Mouse (Mus musculus): ENCODE measurements at regions not wholly inside any gene's neighbourhood (a gene's known extent, or its start where the extent isn't known, plus 50 kb on each side); places are given as distances from the start of the nearest gene placed in this dataset.

DNA sequence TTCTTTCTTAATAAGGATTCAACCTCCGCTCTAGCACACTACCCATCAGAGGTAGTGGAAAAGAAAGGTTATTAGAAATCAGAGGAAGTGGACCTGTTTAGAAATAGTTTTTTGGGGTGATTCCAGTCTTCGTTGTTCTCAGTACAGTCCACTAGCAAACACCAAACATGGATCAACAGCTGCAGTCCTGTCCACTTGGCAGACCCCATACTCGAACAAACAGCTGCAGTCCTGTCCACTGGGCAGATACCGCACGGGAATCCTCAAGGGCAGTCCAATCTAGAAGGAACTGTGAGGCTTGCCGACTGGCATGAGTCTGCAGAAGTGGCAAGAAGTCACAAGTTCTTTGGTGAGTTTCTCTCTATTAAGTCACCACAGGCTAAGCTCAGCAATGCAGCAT is 273.8 kb downstream of the Rnd3 start:
- Histone ChIP-seq H3K4me1 (ENCODE audit: control insufficient read depth, insufficient read depth, low read length) (no peaks in the 10 kb centered on the region), H3K27ac (ENCODE audit: insufficient read depth, low read length) (no peak overlapping the region), H3K4me3 (ENCODE audit: insufficient read depth, low read length) (no peak overlapping the region)
- TF ChIP-seq CTCF (IDR thresholded peaks at IDR 0.05; ENCODE audit: borderline replicate concordance, insufficient read depth, low read length) (no peak), POLR2A (IDR thresholded peaks at IDR 0.05; ENCODE audit: low read depth, low read length) (no peak)

DNA sequence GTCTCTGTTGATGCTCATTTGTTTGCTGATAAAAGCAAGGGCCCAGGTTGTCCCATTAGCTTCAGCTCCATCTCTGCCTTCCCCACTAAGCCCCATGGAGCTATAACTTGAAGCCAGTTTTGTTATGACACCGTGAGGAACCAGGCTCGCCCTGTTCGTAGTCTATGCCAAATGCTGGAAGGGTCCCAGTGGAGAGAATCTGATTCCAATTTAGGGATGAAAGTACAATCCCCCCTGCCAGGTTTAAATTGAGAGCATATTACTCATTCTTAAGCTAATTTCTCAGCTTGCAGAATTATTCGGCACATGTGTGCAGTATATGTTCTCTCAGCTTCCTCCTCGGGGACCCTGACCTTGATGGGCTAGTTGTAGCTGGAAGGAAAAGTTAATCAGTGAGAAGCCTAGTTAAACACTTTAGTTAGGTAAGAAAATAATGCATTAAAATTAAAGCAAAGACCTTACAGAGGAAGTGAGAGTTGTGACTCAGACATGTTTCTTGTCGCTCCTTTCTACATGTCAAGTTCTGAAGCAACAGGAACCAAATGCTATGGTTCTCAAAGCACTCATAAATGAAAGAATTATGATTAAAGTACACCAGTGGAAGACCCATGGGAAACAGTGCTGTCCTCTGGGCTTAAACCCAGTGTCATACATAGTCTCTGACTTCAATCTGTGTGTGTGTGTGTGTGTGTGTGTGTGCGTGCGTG is 295.2 kb downstream of the Rnd3 start:
- peaks cover 5% of the 10 kb centered on the region for H3K4me1 ChIP-seq (ENCODE audit: control insufficient read depth, insufficient read depth, low read length)
- peak overlapping the region; percentile 67 for H3K27ac ChIP-seq (ENCODE audit: insufficient read depth, low read length)
- TF ChIP-seq CTCF (IDR thresholded peaks at IDR 0.05; ENCODE audit: borderline replicate concordance, insufficient read depth, low read length) = no peak
- H3K4me3 ChIP-seq (ENCODE audit: insufficient read depth, low read length) = no peak overlapping the region

DNA sequence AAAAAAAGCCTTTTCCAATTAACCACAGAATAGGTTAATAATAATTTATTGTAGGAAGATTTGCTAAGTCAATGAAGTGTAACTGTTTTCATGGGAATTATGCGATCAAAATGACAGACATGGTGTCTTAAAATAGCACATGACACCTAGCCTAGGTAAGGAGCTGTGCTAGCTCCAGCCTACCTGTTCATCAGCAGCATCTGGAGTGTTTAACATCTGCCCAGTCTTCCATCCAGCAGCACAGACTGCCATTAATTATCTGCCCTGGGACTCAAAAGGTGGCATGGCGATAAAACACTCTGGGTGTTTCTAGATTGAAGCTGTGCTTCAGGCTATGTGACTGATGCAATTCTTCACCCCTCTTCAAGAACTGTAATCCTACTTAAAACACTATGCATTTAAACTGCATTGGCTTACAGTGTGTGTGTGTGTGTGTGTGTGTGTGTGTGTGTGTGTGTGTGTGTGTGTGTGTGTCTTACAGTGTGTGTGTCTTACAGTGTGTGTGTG is 296.4 kb downstream of the Rnd3 start:
- Histone ChIP-seq H3K4me1 (ENCODE audit: control insufficient read depth, insufficient read depth, low read length) (peaks cover 5% of the 10 kb centered on the region), H3K27ac (ENCODE audit: insufficient read depth, low read length) (peak overlapping the region; percentile 19; the same call in 1 of the 2 replicates), H3K4me3 (ENCODE audit: insufficient read depth, low read length) (no peak overlapping the region)
- TF ChIP-seq CTCF (IDR thresholded peaks at IDR 0.05; ENCODE audit: borderline replicate concordance, insufficient read depth, low read length) = no peak
- no peak for TF ChIP-seq POLR2A (IDR thresholded peaks at IDR 0.05; ENCODE audit: low read depth, low read length)

DNA sequence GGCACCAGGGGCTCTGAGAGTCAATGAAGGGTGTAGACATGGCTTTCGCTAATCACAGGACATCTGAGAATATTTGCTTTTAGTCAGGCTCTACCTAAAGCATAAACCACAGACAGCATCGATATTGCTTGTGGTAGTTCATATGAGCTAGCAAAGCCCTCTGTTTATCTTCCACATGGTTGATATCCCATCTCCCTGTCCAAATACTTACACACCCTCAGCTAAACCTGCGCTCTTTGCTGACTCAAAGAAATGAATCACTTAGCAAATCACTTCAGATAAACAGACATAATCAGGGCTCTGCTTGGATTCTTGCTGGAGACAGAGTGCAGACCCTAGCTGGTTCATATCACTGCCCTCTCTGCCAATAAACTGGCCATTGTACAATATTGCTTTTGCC is 298.8 kb downstream of the Rnd3 start:
- no peak for TF ChIP-seq CTCF (IDR thresholded peaks at IDR 0.05; ENCODE audit: borderline replicate concordance, insufficient read depth, low read length)
- TF ChIP-seq POLR2A (IDR thresholded peaks at IDR 0.05; ENCODE audit: low read depth, low read length) = no peak
- Histone ChIP-seq H3K27ac (ENCODE audit: insufficient read depth, low read length) (no peak overlapping the region), H3K4me3 (ENCODE audit: insufficient read depth, low read length) (no peak overlapping the region), H3K4me1 (ENCODE audit: control insufficient read depth, insufficient read depth, low read length) (peaks cover 5% of the 10 kb centered on the region)

DNA sequence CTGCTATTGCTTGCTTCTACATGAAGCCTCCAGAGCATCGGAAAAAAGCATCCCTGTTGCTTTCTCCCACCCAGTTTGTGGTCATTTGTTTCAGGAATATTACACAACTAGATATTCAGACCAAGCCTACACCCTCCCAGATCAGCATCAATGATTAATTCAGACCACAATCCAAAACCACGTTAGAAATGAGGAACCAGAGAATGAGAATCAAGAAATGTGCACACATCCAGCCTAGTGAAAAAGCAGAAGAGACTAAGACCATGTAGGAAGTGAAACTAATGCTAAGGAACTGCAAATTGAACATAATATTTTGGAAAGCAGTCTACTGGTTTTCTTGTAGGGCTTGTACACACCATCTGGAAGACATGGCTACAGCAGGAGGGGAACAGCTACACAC is 307.0 kb downstream of the Rnd3 start:
- TF ChIP-seq CTCF (IDR thresholded peaks at IDR 0.05; ENCODE audit: borderline replicate concordance, insufficient read depth, low read length) (no peak), POLR2A (IDR thresholded peaks at IDR 0.05; ENCODE audit: low read depth, low read length) (no peak)
- H3K27ac ChIP-seq (ENCODE audit: insufficient read depth, low read length) = no peak overlapping the region
- no peak overlapping the region for H3K4me3 ChIP-seq (ENCODE audit: insufficient read depth, low read length)
- no peaks in the 10 kb centered on the region for H3K4me1 ChIP-seq (ENCODE audit: control insufficient read depth, insufficient read depth, low read length)

DNA sequence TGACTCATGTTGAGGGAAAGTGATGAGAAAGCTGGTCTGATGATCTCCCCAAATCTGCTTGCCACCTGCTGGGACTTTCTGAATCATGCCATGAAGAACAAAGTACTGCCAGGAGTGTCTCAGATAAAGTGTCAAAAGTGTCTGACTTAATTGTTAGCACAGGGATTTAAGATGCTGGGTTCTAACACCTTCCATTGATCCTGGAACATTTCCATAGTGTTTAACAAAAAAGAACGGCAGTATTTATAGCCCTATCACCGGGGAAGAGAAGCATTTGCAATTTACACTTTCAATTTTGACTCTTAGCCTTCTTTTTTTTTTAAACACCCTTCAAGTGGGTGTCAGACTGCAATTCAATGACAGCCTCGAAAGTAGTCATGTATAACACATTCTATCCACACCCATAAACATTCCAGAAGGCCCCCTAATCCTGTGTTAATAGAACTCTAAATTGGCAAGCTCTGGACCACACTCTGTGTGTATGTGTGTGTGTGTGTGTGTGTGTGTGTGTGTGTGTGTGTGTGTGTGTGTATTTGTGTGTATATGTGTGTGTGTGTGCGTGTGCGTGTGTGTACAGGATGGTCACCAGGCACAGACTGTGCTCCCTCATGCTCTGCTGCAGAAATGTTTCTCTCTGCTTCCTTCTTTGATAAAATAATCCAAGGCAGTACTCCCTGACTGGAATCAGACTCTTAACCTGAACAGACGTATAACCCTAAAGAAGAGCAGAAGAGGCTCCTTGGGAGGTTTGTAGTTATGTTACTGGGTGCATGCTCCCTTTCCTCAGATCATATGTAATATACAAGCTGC is 313.2 kb downstream of the Rnd3 start:
- TF ChIP-seq POLR2A (IDR thresholded peaks at IDR 0.05; ENCODE audit: low read depth, low read length) = no peak
- TF ChIP-seq CTCF (IDR thresholded peaks at IDR 0.05; ENCODE audit: borderline replicate concordance, insufficient read depth, low read length) = no peak

DNA sequence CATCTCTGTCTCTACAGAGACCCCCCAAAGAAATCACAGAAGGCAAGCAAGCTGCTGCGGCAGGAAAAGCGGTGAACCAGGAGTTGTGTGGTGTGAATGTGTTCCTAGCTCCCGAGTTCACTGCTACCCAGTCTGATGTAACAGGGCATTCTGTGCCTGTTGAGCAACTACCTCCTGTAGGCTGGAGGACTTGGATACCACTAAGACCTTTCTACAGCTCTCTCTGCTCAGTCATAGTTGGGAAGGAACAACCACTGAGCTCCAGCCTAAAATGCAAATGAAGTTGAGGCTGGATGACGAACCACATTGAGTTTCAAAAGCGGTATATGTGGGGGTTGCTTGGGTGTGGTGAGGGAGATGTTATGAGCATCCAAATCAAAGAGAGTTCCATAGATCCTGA is 315.1 kb downstream of the Rnd3 start:
- Histone ChIP-seq H3K27ac (ENCODE audit: insufficient read depth, low read length) (no peak overlapping the region), H3K4me3 (ENCODE audit: insufficient read depth, low read length) (no peak overlapping the region), H3K4me1 (ENCODE audit: control insufficient read depth, insufficient read depth, low read length) (peaks cover 3% of the 10 kb centered on the region)
- no peak for TF ChIP-seq POLR2A (IDR thresholded peaks at IDR 0.05; ENCODE audit: low read depth, low read length)
- no peak for TF ChIP-seq CTCF (IDR thresholded peaks at IDR 0.05; ENCODE audit: borderline replicate concordance, insufficient read depth, low read length)

More for the DNA sequence above, 313.2 kb downstream of the Rnd3 start:
- no peak overlapping the region for H3K27ac ChIP-seq (ENCODE audit: insufficient read depth, low read length)
- H3K4me3 ChIP-seq (ENCODE audit: insufficient read depth, low read length) = no peak overlapping the region
- H3K4me1 ChIP-seq (ENCODE audit: control insufficient read depth, insufficient read depth, low read length) = peaks cover 3% of the 10 kb centered on the region

DNA sequence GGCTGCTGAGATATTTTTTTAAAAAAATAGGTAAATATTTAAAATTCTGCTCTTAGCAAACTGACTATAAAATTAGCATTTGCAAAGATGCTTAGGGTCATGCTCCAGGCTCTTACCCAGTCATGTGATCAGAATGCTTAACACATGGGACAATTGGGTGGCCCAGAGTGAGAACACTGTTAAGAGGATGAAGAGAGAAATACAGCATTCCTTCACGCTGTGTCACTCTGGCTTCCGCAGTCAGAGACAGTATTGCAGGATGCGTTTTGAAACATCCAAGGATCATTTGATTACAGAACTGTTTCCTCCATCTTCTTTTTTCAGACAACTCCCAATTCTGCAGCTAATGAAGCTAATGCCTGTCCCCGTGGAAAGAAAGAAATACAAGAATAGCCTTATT is 316.4 kb downstream of the Rnd3 start:
- H3K4me1 ChIP-seq (ENCODE audit: control insufficient read depth, insufficient read depth, low read length) = peaks cover 3% of the 10 kb centered on the region
- H3K4me3 ChIP-seq (ENCODE audit: insufficient read depth, low read length) = no peak overlapping the region
- H3K27ac ChIP-seq (ENCODE audit: insufficient read depth, low read length) = no peak overlapping the region
- no peak for TF ChIP-seq CTCF (IDR thresholded peaks at IDR 0.05; ENCODE audit: borderline replicate concordance, insufficient read depth, low read length)

DNA sequence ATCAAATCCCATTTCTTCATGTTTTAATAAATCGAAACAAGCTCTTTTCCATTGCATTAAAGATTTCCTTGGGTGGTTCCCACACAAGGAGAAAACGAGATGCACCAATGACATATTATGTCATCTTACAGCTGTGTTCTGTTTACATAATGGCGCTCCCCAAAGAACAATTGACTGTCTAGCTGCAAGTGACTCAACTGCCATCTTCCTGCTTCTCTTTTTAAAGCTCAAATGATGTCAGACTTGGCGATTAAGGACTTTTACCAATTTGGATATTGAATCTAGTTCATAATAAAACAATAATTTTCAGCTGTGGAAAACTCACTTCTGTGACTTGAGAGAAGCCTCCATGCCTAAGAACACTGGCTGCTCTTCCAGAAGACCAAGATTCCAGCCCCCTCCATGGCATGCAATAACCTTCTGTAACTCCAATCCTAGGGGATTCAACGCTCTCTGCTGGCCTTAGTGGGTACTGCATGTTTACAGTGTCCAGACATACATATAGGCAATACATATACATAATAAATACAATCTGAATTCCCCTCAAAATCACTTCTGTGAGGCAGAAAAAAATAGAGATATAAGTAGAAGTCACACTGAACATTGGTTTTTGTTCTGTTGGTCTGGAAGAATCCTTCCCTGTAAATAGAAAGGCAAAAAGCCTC is 318.7 kb downstream of the Rnd3 start:
- Histone ChIP-seq H3K4me1 (ENCODE audit: control insufficient read depth, insufficient read depth, low read length) (peaks cover 5% of the 10 kb centered on the region), H3K27ac (ENCODE audit: insufficient read depth, low read length) (no peak overlapping the region), H3K4me3 (ENCODE audit: insufficient read depth, low read length) (no peak overlapping the region)
- TF ChIP-seq CTCF (IDR thresholded peaks at IDR 0.05; ENCODE audit: borderline replicate concordance, insufficient read depth, low read length) = no peak
- TF ChIP-seq POLR2A (IDR thresholded peaks at IDR 0.05; ENCODE audit: low read depth, low read length) = no peak

DNA sequence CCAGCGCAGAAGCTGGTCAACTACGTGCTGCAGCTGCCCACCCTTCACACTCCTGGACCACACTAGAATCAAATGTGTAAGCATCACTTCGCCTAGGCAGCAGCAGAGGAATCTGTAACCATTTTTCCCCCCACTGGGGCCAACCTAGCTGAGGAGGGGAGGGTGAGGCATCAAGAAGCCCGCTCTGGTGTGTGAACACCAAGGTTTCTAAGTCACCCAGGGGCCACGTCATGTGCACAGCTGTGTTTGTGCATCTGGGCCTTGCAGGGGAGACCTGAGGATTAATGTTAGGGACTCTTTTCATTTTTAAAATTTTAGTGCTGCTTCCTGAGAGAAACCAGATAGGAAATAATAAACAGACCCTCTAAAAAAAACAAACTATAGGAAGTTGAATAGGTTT is 321.8 kb downstream of the Rnd3 start:
- H3K4me1 ChIP-seq (ENCODE audit: control insufficient read depth, insufficient read depth, low read length) = peaks cover 12% of the 10 kb centered on the region
- no peak overlapping the region for H3K4me3 ChIP-seq (ENCODE audit: insufficient read depth, low read length)
- TF ChIP-seq CTCF (IDR thresholded peaks at IDR 0.05; ENCODE audit: borderline replicate concordance, insufficient read depth, low read length) (no peak), POLR2A (IDR thresholded peaks at IDR 0.05; ENCODE audit: low read depth, low read length) (no peak)
- no peak overlapping the region for H3K27ac ChIP-seq (ENCODE audit: insufficient read depth, low read length)
